Mouse (Mus musculus) stomach, postnatal 0 days (tissue): ENCODE data around the gene Eps15. TPM values are rescaled to one million over a fixed set of nuclear protein-coding genes. Genes with fewer than 3 reads are reported as not detected.

Source experiments
- ATAC-seq: fragments of 200-750 bp; cut with Nextera tagmentation; 2 replicates; pipeline ENCODE4 v1.8.0; 2017; ENCODE audit not compliant: low FRiP score, low TSS enrichment
- DNase-seq: peaks from one replicate; pipeline ENCODE4 v3.0.0-alpha.2; 2016; ENCODE audit warnings: low spot score
- H3K27ac ChIP-seq: fragments of 300-500 bp; sonication (generic); replicated peaks from 2 replicates; pipeline ENCODE4 v1.5.1; 2014; ENCODE audit warnings: mild to moderate bottlenecking, control low read depth
- H3K27me3 ChIP-seq: fragments of 300-500 bp; sonication (generic); 2 replicates; pipeline ENCODE4 v1.6.1; 2014; ENCODE audit warnings: low read length; ENCODE audit not compliant: control insufficient read depth, insufficient read depth
- H3K36me3 ChIP-seq: fragments of 300-500 bp; sonication (generic); 2 replicates; pipeline ENCODE4 v1.6.1; 2014; ENCODE audit warnings: low read length, mixed read lengths; ENCODE audit not compliant: control insufficient read depth, insufficient read depth
- H3K4me1 ChIP-seq: fragments of 300-500 bp; sonication (generic); replicated peaks from 2 replicates; pipeline ENCODE4 v1.6.1; 2014; ENCODE audit warnings: antibody characterized with exemption; ENCODE audit not compliant: control insufficient read depth, insufficient read depth
- H3K4me2 ChIP-seq: fragments of 300-500 bp; sonication (generic); replicated peaks from 2 replicates; pipeline ENCODE4 v1.6.1; 2014; ENCODE audit warnings: low read depth, mild to moderate bottlenecking, control low read depth, moderate library complexity
- H3K4me3 ChIP-seq: fragments of 300-500 bp; sonication (generic); 2 replicates; pipeline ENCODE4 v1.5.1; 2014; ENCODE audit warnings: low read depth, low read length, control low read depth
- H3K9ac ChIP-seq: fragments of 300-500 bp; sonication (generic); 2 replicates; pipeline ENCODE4 v1.6.1; 2014; ENCODE audit warnings: mild to moderate bottlenecking, low read length, control low read depth, mixed read lengths
- H3K9me3 ChIP-seq: fragments of 300-500 bp; sonication (generic); 2 replicates; pipeline ENCODE4 v1.6.1; 2016; ENCODE audit warnings: low read length; ENCODE audit not compliant: control insufficient read depth
- CTCF ChIP-seq: IDR thresholded peaks from 2 replicates; pipeline ENCODE4 v1.5.1; 2016; ENCODE audit warnings: antibody characterized with exemption, low read depth, mild to moderate bottlenecking, moderate library complexity
- EP300 ChIP-seq: optimal IDR thresholded peaks from 2 replicates; pipeline ENCODE3; 2016; ENCODE audit warnings: antibody characterized with exemption
- WGBS: fragments of 180-500 bp; shearing (Covaris S2); extraction: QIAGEN DNeasy Blood & Tissue Kit; methylation state at CpG from one replicate; pipeline ENCODE4 v1.1.7; 2014; 5-methylcytosine and 5-hydroxymethylcytosine counted together
- polyA plus RNA-seq: library from polyadenylated mRNA; unstranded; fragments of >200 nt; fragmentation: Nextera tagmentation; extraction: Ambion mirVana; gene quantifications from 2 replicates; pipeline ENCODE4 v1.2.1, GENCODE M21; 2015

The Eps15 gene
- polyA plus RNA-seq, 1 experiment from 2014 or later = 20.0 TPM

DNA sequence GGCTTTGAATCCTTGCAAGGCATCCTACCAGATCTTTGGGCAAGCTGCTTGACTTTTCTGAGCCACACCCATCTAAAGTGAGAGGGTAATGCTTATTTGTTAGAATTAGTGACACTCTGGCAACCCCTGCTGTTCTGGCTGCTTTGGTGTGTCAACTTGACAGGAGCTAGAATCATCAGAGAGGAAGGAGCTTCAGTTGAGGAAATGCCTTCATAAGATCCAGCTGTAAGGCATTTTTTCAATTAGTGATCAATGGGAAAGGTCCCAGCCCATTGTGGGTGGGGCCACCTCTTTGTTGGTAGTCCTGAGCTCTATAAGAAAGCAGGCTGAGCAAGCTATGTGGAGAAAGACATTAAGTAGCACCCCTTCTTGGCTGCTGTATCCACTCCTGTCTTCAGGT is 38.8 kb upstream of the Eps15 start:
- no peak overlapping the region for H3K9ac ChIP-seq
- peak overlapping the region; percentile 20; the same call in 1 of the 2 replicates for H3K27ac ChIP-seq
- H3K36me3 ChIP-seq = no peaks in the 10 kb centered on the region
- no peak for DNase-seq
- H3K9me3 ChIP-seq = no peaks in the 10 kb centered on the region
- no peak for TF ChIP-seq CTCF
- no peak for TF ChIP-seq EP300
- no peak overlapping the region for H3K4me3 ChIP-seq
- H3K4me2 ChIP-seq = no peak overlapping the region
- H3K4me1 ChIP-seq = no peaks in the 10 kb centered on the region
- no peak; the same call in 1 of the 2 replicates for ATAC-seq
- no peaks in the 10 kb centered on the region for H3K27me3 ChIP-seq

DNA sequence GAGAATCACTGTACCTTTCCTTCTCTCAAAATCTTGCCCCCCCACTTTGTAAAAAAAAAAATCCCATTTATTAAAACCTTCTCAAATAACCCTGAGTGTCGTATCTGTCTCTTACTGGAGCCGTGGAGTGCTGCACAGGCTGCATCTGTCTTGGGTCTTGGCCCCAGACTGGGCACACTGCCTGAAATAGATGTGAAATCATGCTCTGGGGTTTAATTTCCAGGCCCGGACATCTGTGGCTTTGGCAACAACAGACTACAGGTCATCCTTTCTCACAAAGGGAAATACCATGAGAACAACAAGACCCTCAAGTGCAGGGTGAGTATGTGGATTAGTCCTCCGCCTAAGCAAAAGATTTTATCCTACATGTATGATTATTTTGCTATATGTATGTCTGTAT is 38.1 kb upstream of the Eps15 start:
- Histone ChIP-seq H3K4me2 (no peak overlapping the region), H3K4me3 (no peak overlapping the region), H3K4me1 (no peaks in the 10 kb centered on the region), H3K9me3 (no peaks in the 10 kb centered on the region), H3K36me3 (no peaks in the 10 kb centered on the region), H3K27ac (no peak overlapping the region; the same call in 1 of the 2 replicates), H3K27me3 (no peaks in the 10 kb centered on the region), H3K9ac (no peak overlapping the region)
- ATAC-seq = peak; percentile 54; the same call in 1 of the 2 replicates
- no peak for DNase-seq
- 34% methylated on average over 4 of the region's 4 CpGs for WGBS
- TF ChIP-seq EP300 = no peak
- TF ChIP-seq CTCF = no peak

- Histone ChIP-seq H3K36me3 (no peaks in the 10 kb centered on the region), H3K4me3 (no peak overlapping the region), H3K9ac (no peak overlapping the region), H3K9me3 (no peaks in the 10 kb centered on the region), H3K27me3 (no peaks in the 10 kb centered on the region), H3K27ac (no peak overlapping the region), H3K4me1 (no peaks in the 10 kb centered on the region), H3K4me2 (no peak overlapping the region)
- no peak for ATAC-seq
- DNase-seq = no peak
- 71% methylated on average over 7 of the region's 7 CpGs for WGBS
- no peak for TF ChIP-seq EP300
- no peak for TF ChIP-seq CTCF
Observed at GRCm38 (mm10) chr4:109244506-109244905, 35.6 kb upstream of the Eps15 start.

DNA sequence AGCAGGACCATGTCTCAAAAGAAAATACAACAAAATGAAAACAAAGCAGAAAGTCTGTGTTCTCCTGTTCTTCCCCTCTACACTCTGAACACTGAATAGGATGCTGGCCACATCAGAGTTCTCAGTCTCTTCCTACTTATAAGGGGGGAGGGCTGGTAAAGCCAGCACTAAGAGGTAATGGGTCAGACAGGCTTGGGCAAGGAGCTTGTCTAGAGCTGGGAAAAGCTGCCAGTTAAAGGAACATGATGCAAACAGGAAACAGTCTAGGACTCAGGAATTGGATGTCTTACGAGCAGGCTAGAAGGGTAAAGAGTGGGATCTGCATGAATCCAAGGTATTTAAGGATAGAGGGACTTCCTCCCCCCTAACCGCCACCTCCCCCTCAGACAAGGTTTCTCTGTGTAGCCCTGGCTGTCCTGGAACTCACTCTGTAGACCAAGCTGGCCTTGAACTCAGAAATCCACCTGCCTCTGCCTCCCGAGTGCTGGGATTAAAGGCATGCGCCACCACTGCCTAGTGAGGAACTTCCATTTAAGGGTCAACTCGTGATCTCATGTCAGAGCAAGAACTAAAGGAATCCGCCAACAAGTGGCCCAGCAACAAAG is 35.0 kb upstream of the Eps15 start:
- no peaks in the 10 kb centered on the region for H3K4me1 ChIP-seq
- no peak for ATAC-seq
- no peak overlapping the region for H3K9ac ChIP-seq
- no peak overlapping the region for H3K4me3 ChIP-seq
- no peak for DNase-seq
- no peak overlapping the region for H3K4me2 ChIP-seq
- no peaks in the 10 kb centered on the region for H3K9me3 ChIP-seq
- TF ChIP-seq CTCF = no peak
- no peak for TF ChIP-seq EP300
- no peaks in the 10 kb centered on the region for H3K27me3 ChIP-seq
- no peaks in the 10 kb centered on the region for H3K36me3 ChIP-seq
- H3K27ac ChIP-seq = no peak overlapping the region
- WGBS = 82% methylated on average over 6 of the region's 6 CpGs

DNA sequence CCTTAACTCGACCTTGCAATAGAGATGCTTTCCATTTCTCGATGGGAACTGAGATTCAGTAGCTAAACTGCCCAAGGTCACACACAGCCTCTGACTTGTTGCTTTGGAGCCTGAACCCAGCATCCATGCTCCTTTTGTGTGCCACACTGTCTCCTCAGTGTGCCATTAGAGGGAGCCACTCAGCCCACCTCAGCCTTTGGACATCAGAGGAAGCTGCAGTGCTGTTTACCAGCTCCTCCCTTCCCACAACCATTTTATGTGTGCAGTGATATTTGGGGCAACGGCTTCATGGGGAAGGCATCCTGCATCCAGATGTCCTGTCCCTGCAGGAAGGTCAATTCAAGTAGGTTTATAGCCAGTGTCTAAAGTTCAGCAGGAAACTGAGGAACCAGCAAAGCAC is 28.5 kb upstream of the Eps15 start:
- Histone ChIP-seq H3K27ac (no peak overlapping the region), H3K4me2 (no peak overlapping the region), H3K9ac (no peak overlapping the region), H3K9me3 (no peaks in the 10 kb centered on the region), H3K4me1 (no peaks in the 10 kb centered on the region), H3K36me3 (no peaks in the 10 kb centered on the region), H3K4me3 (no peak overlapping the region), H3K27me3 (no peaks in the 10 kb centered on the region)
- ATAC-seq (no peak), DNase-seq (no peak)
- WGBS = 45% methylated on average over 3 of the region's 3 CpGs
- TF ChIP-seq EP300 (no peak), CTCF (peak; percentile 71)

GRCm38 (mm10) chr4:109252199-109252598 is 27.9 kb upstream of the Eps15 start:
- Histone ChIP-seq H3K27ac (no peak overlapping the region), H3K4me3 (no peak overlapping the region), H3K36me3 (no peaks in the 10 kb centered on the region), H3K9me3 (no peaks in the 10 kb centered on the region), H3K27me3 (no peaks in the 10 kb centered on the region), H3K9ac (no peak overlapping the region), H3K4me2 (no peak overlapping the region), H3K4me1 (no peaks in the 10 kb centered on the region)
- ATAC-seq (no peak), DNase-seq (no peak)
- no peak for TF ChIP-seq EP300
- no peak for TF ChIP-seq CTCF
- WGBS = 71% methylated on average over 4 of the region's 4 CpGs
